12 mouse cellular contexts compared by ENCODE assay signal in the genomic region with DNA sequence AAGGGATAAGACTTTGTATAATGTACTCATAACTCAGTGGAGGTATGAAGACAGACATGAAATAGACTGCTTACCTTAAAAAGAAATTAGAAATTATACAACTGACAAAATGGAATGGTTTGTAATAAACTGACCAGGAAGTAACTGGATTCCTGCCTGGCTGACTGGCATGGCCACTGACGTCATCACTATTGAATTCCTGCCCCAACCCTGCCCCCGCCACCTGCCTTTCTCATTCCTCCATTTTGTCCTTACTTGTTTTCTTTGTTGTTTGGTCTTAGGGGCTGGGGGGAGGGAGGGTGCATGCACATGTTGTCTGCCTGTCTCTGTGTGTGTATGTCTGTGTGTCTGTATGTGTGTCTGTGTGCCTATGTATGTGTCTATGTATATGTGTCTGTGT.
A peak's percentile ranks its signal among the peaks of the same experiment; 100 is the strongest.
DNase-seq lines count a peak whose midpoint lies in the region.
"Had no signal": no experiment of that assay in that cellular context is flagged by ENCODE, and none has a peak within 500 bp of the region (broad histone marks: within the 10 kb centered on the region; RNA-seq: fewer than 3 reads in every experiment).

No protein-coding gene starts in this region.

- DNase-seq in adrenal gland, postnatal 25 days, result peak; percentile 40
- DNase-seq in adrenal gland, adult 18-20 months (ENCODE audit: low spot score in 2 of 2), result no peak
- peak; percentile 40 for DNase-seq in ES-CJ7 (ENCODE audit: low read depth, low spot score)
- DNase-seq in NIH3T3 (ENCODE audit: low read depth), result peak; percentile 7
- DNase-seq in heart, adult 11 months, result no peak
- no peak for DNase-seq in MN1 (ENCODE audit: low spot score)
- DNase-seq: cerebellum, adult 2 months; cerebellum, postnatal 25 days; gastrocnemius, postnatal 36 days; heart, adult 18-20 months; heart, postnatal 10 days; kidney, adult 18-20 months had no signal

Comparison
In these comparisons a context has a peak if more than half of its experiments do, and no peak if none do; other contexts are left out.
1. DNase-seq: peak in adrenal gland, postnatal 25 days (single experiment), ES-CJ7 (single experiment) and NIH3T3 (single experiment); none in adrenal gland, adult 18-20 months (0 of 2), heart, adult 11 months (single experiment) and MN1 (single experiment).